Mouse (Mus musculus): ENCODE data around the gene Cd7. TPM values are rescaled to one million over a fixed set of nuclear protein-coding genes. Genes with fewer than 3 reads are reported as not detected.
A peak's percentile ranks its signal among the peaks of the same experiment; 100 is the strongest.

Gene Cd7
- total and polyA plus RNA-seq, 3 experiments = 0.33 to 0.58 TPM; not detected in 1

GRCm38 (mm10) chr11:121082857-121083500 is 43.8 kb upstream of the Cd7 start:
- no peak for DNase-seq (ENCODE audit: low read depth, low spot score)
- peak overlapping the region; percentile 7 to 33; a peak in 3 of 4 replicates for H3K4me3 ChIP-seq (ENCODE audit: control insufficient read depth in 1 of 2, insufficient read depth in 1 of 2, low read depth in 2 of 2, low read length in 2 of 2)

GRCm38 (mm10) chr11:121082250-121082649 is 43.0 kb upstream of the Cd7 start:
- H3K4me1 ChIP-seq (ENCODE audit: control insufficient read depth in 1 of 2, insufficient read depth in 2 of 2, low read length in 2 of 2) = peaks cover 3 to 9% of the 10 kb centered on the region in 2 experiments; a peak in 3 of 4 replicates
- H3K79me2 ChIP-seq (ENCODE audit: control insufficient read depth, insufficient read depth, low read length, poor library complexity) = no peaks in the 10 kb centered on the region
- H3K27ac ChIP-seq (ENCODE audit: control insufficient read depth, low read depth, low read length) = no peak overlapping the region
- no peak overlapping the region for H3K4me3 ChIP-seq (ENCODE audit: control insufficient read depth in 1 of 2, insufficient read depth in 1 of 2, low read depth in 2 of 2, low read length in 2 of 2)
- H3K9me3 ChIP-seq (replicated peaks; ENCODE audit: insufficient read depth, low read length) = no peaks in the 10 kb centered on the region
- no peak for DNase-seq (ENCODE audit: low read depth, low spot score)
- peaks cover 0 to 2% of the 10 kb centered on the region in 2 experiments; a peak in 1 of 4 replicates for H3K36me3 ChIP-seq (ENCODE audit: control insufficient read depth in 1 of 2, insufficient read depth in 2 of 2, low read length in 2 of 2)
- no peak for TF ChIP-seq MYB (IDR thresholded peaks at IDR 0.05; ENCODE audit: low read depth, low read length)
- no peak for TF ChIP-seq MXI1 (IDR thresholded peaks at IDR 0.05; ENCODE audit: low read depth, low read length)
- no peak for TF ChIP-seq TCF12 (IDR thresholded peaks at IDR 0.05; ENCODE audit: low read depth, low read length)
- TF ChIP-seq CHD1 (IDR thresholded peaks at IDR 0.05; ENCODE audit: low read depth, low read length) = no peak
- no peak for TF ChIP-seq GATA1 (IDR thresholded peaks at IDR 0.05; ENCODE audit: low read depth, low read length)
- H3K27me3 ChIP-seq (ENCODE audit: control insufficient read depth in 1 of 2, insufficient read depth in 2 of 2, low read length in 2 of 2) = no peaks in the 10 kb centered on the region; a peak in 1 of 4 replicates
- no peak overlapping the region for H3K9ac ChIP-seq (ENCODE audit: control insufficient read depth, low read depth, low read length, poor library complexity, severe bottlenecking)

More at GRCm38 (mm10) chr11:121082857-121083500, 43.8 kb upstream of the Cd7 start:
- H3K36me3 ChIP-seq (ENCODE audit: control insufficient read depth in 1 of 2, insufficient read depth in 2 of 2, low read length in 2 of 2) = peaks cover 0 to 2% of the 10 kb centered on the region in 2 experiments; a peak in 1 of 4 replicates
- H3K9ac ChIP-seq (ENCODE audit: control insufficient read depth, low read depth, low read length, poor library complexity, severe bottlenecking) = no peak overlapping the region
- no peaks in the 10 kb centered on the region; a peak in 1 of 4 replicates for H3K27me3 ChIP-seq (ENCODE audit: control insufficient read depth in 1 of 2, insufficient read depth in 2 of 2, low read length in 2 of 2)
- TF ChIP-seq E2F4 (IDR thresholded peaks at IDR 0.05; ENCODE audit: borderline replicate concordance, low read depth, low read length) (no peak), KAT2A (conservative IDR thresholded peaks at IDR 0.05; ENCODE audit: low read depth, low read length) (no peak), ETS1 (IDR thresholded peaks at IDR 0.05; ENCODE audit: low read depth, low read length) (no peak), SMC3 (IDR thresholded peaks at IDR 0.05; ENCODE audit: low read depth, low read length) (no peak), CHD2 (IDR thresholded peaks at IDR 0.05; ENCODE audit: low read length) (no peak), MYB (IDR thresholded peaks at IDR 0.05; ENCODE audit: low read depth, low read length) (no peak), TBP (IDR thresholded peaks at IDR 0.05; ENCODE audit: low read depth, low read length) (no peak), CTCF (IDR thresholded peaks at IDR 0.05 in 2 of 3, conservative IDR thresholded peaks at IDR 0.05 in 1 of 3; ENCODE audit: control insufficient read depth in 1 of 3, insufficient read depth in 1 of 3, low read depth in 2 of 3, low read length in 3 of 3, poor library complexity in 1 of 3, severe bottlenecking in 1 of 3) (no peak), RAD21 (IDR thresholded peaks at IDR 0.05; ENCODE audit: low read depth, low read length) (no peak), USF2 (IDR thresholded peaks at IDR 0.05; ENCODE audit: borderline replicate concordance in 1 of 2, insufficient read depth in 1 of 2, low read depth in 1 of 2, low read length in 2 of 2) (no peak), POLR2A (IDR thresholded peaks at IDR 0.05; ENCODE audit: control insufficient read depth in 1 of 2, insufficient read depth in 1 of 2, low read depth in 1 of 2, low read length in 2 of 2, poor library complexity in 1 of 2) (no peak), RCOR1 (IDR thresholded peaks at IDR 0.05; ENCODE audit: low read depth, low read length) (no peak), POLR2AphosphoS5 (IDR thresholded peaks at IDR 0.05; ENCODE audit: borderline replicate concordance, low read depth, low read length) (no peak), CHD1 (IDR thresholded peaks at IDR 0.05; ENCODE audit: low read depth, low read length) (no peak), TAL1 (IDR thresholded peaks at IDR 0.05; ENCODE audit: low read length) (no peak), EP300 (IDR thresholded peaks at IDR 0.05; ENCODE audit: low read depth in 1 of 2, low read length in 2 of 2) (no peak)
- H3K27ac ChIP-seq (ENCODE audit: control insufficient read depth, low read depth, low read length) = no peak overlapping the region
- peaks cover 3 to 9% of the 10 kb centered on the region in 2 experiments; a peak in 3 of 4 replicates for H3K4me1 ChIP-seq (ENCODE audit: control insufficient read depth in 1 of 2, insufficient read depth in 2 of 2, low read length in 2 of 2)
- H3K79me2 ChIP-seq (ENCODE audit: control insufficient read depth, insufficient read depth, low read length, poor library complexity) = no peaks in the 10 kb centered on the region
- H3K9me3 ChIP-seq (replicated peaks; ENCODE audit: insufficient read depth, low read length) = no peaks in the 10 kb centered on the region

Measured in MEL (cell line).